Mouse (Mus musculus) left cerebral cortex, postnatal 4 days (tissue): ENCODE measurements around the gene Lurap1. TPM values are rescaled to one million over a fixed set of nuclear protein-coding genes. Genes with fewer than 3 reads are reported as not detected.

ENCODE experiments used
- DNase-seq: peaks from one replicate; pipeline ENCODE4 v3.0.0-alpha.2; 2022
- intact Hi-C: fragments of 180-260 bp; cut with DNase I; formaldehyde crosslinking; loops from one replicate; pipeline ENCODE4 v1.15.1; 2025
- total RNA-seq, 2 experiments: library from RNA; stranded (reverse); gene quantifications; 2 replicates each; pipeline ENCODE4 v1.2.3; 2021

The Lurap1 gene
- total RNA-seq, 2 experiments from 2014 or later = 18.5 to 21.1 TPM

DNA sequence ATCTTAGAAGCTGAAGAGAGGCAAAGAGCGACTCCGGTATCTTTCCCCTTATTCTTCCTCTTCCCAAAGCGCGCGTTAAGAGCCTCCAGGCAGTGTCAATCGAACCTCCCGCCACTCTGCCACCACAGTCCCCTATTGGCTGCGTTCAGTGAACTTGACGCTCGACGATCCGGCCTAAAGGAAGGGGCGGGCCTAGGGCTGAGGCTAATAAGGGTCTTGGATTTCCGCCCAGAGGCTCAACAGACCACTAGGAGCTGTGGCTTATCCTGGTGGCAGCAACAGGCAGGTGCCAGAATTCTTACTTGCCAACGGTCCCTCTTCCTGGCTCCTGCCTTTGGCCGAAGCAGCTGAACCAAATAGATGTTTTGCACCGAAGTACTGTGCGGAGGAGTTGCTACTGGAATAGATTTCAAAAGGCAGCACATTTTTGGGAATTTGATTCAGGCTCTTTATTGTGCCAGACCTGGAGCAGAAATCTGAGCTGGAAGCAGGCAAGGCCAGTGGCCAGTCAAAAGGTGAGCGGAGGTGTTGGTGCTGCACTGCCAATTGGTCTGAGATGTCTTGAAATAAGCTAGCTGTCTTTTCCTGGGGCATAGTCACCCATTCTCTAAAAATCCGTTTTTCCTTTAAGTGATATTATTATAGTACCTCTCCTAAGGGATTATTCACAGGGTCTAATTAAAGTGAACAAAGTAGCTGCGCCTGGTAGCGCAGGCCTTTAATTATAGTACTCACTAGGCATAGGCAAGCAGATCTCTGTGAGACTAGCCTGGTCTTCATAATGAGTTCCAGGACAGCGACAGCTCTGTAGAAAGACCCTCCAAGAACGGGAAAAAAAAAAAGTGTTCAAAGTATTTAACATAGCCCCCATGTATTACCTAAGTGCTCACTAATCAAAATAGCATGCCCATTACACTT lies 27.3 kb downstream of the Lurap1 start, which contains the start of the genes Rad54l and Pomgnt1:
Gene Rad54l (minus strand): TSS at position 89 of the 918 bp plus-strand sequence.
Gene Pomgnt1 (plus strand): TSS at position 239 of the 918 bp plus-strand sequence.
- intact Hi-C loops = no loop called here
- peak; percentile 92 for DNase-seq

DNA sequence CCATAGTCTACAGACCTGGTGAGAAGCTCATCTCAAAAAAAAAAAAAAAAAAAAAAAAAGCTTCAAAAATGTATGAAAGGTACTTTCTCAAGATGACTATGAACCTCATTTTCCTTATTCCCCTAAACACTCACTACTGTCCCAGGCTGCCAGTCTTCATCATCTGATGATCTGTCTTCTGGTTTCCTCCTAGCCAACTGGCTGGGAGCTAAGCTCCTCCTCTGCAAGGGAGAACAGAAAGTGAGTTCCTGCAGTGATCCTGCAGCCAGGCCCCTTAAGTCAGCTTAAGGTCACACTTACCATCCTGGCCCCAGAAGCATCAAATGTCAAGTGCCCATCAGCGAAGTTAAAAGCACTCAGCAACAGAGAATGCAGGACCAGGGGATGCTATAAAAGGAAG lies 28.4 kb downstream of the Lurap1 start:
- intact Hi-C loops = no loop called here

DNA sequence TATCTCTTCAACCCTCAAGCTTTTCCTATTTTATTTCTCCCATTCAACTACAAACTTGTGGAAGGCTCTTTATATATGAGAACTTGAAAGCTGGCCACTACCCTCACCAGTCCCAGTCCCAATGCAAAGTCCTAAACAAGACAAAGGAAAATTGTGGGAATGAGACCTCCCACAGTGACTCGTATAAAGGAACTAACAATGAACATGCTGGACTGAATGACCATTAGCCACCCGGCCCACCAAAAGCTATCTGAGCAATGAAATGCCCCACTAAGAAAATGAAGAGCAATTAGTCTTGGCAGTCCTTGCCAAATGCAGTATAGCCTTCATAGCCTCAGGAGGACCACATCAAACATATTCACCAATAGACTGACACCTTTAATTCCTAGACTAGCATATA lies 39.7 kb downstream of the Lurap1 start:
- intact Hi-C loops = no loop called here
- DNase-seq = no peak

More for the DNA sequence above, 28.4 kb downstream of the Lurap1 start:
- no peak for DNase-seq

DNA sequence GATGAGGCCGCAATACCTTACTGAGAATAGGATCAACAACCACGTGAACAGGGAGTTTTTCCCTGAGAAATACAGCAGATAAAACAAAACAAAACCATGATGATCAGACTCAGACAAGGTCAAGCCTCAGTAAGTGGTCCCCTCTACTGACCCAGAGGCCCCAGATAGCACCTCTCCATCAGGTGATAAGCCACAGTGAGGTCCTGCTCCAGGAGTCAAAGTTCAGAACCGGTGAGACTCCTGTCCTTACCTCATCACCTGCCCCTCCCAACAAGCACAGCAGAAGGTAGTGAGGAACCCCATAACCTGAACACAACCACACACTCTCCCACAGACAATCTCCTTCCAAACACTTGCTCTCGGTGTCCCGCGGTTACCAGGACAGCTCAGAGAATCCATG lies 40.4 kb downstream of the Lurap1 start:
- intact Hi-C loops = no loop called here
- no peak for DNase-seq

DNA sequence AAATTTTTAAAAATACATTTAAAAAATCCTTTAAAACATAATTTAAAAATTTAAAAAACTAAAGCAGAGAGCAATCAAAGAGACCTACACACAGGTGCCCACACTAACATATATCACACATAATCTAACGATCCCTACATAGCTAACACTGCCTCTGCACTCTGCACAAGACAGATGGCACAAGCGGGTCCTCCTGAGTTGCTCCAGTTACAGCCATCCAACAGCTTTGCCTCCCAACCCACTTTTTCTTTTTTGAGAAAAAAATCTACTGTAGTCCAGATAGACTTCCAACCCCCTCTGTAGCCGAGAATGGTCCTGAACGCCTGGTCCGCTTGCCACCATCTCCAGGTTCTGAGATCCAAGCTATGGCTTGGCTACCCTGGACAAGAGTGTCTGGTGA lies 45.9 kb downstream of the Lurap1 start:
- DNase-seq = no peak
- intact Hi-C loops = no loop called here

DNA sequence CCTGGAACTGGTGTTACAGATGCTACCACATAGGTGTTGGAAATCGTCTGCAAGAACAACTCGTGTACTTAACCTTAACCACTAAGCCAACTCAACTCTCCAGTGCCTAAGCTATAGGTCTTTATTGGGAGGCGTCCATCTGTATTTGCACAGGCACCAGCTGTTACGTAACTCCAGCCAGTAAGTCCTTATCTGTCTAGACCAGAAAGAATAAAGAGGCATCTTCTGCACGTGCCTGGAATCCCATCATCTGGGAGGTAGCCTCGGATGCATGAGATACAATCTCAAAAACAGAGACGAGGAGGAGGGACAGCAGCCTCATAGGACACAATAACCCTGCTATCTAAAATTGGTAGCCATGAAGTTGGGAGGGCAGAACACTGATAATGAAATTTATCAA lies 50.2 kb downstream of the Lurap1 start:
- intact Hi-C loops = no loop called here
- no peak for DNase-seq

DNA sequence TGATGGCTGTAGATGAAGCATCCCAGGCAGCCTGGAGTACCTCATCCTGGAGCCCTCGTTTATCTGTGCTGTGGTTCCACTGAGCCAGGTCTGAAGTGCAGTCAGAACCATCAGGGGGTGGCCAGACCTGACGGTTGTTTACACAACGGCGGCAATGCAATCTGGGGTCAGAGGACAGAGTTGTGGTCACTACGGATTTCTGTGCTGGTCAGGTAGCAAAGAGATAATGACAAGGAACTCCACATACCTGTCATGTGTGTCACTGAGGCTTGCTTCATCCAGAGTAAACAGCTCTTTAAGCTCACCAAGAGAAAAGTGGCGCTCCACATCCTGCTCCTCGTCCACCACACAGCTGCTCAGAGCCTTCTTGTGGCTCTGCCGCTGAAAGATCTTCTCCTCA lies 53.9 kb downstream of the Lurap1 start:
- intact Hi-C loops = no loop called here

DNA sequence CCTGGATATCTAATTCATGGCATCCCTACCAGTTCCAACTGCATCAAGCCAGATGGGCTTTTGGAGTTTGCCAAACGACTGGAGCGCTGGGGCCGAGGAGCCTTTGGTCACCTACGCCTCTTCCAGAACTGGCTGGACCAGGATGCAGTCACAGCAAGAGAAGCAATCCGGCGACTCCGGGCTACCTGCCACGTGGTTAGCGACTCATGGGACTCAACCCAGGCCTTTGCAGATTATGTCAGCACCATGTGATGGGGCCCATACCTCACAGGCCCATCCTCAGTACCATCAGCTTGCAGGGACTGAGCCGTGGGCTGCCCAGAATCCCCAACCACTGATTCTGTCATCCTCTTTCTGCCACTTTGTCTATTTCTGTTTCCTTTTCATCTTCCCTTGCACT lies 54.8 kb downstream of the Lurap1 start:
- intact Hi-C loops = no loop called here
- DNase-seq = no peak

More for the DNA sequence above, 53.9 kb downstream of the Lurap1 start:
- no peak for DNase-seq

DNA sequence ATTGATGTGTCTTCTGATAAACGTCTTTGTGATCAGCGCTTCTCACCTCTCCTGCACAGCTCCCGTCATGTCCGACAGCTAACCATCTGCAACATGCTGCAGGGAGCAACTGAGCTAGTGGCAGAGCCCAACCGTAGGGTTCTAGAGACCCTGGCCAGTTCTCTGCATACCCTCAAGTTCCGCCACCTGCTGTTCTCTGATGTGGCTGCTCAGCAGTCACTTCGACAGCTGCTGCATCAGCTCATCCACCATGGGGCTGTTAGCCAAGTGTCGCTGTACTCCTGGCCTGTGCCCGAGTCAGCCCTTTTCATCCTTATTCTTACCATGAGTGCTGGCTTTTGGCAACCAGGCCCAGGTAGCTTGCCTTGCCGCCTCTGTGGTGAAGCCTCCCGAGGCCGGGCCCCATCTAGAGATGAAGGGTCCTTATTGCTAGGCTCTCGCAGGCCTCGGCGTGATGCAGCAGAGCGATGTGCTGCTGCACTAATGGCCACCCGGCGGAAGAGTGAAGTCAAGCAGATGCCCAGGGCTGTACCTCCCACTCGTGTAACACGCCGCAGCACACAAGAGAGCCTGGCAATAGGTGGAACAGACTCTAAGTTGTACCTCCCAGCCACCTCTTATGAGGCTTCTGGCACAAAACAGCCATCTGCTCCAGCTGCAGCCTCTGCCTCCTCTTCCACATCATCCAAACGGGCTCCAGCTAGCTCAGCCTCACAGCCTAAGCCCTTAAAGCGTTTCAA lies 62.5 kb downstream of the Lurap1 start:
- intact Hi-C loops = no loop called here
- DNase-seq = peak; percentile 76

Other genes with a start within 250 kb of the Lurap1 start
- gene Dmbx1, start 211.4 kb downstream of the Lurap1 start, total RNA-seq = under 1 TPM; 0.10 to 0.38 TPM
- 10 to 100 TPM; 45.8 to 53.7 TPM for gene Faah, start 133.4 kb downstream of the Lurap1 start, total RNA-seq
- 1 to 10 TPM; 6.6 to 8.2 TPM for gene Nsun4, start 97.5 kb downstream of the Lurap1 start, total RNA-seq
- 100 to 1,000 TPM; 319 to 327 TPM for gene Uqcrh, start 76.3 kb downstream of the Lurap1 start, total RNA-seq
- gene Lrrc41, start 76.1 kb downstream of the Lurap1 start, total RNA-seq = 10 to 100 TPM; 60.2 to 68.2 TPM
- gene Rad54l, start 27.6 kb downstream of the Lurap1 start, total RNA-seq = 1 to 10 TPM; 2.4 to 3.2 TPM
- 10 to 100 TPM; 78.4 to 83.7 TPM for gene Pomgnt1, start 27.5 kb downstream of the Lurap1 start, total RNA-seq
- gene Tspan1, start 16.3 kb upstream of the Lurap1 start, total RNA-seq = not detected
- not detected for gene 1700042G07Rik, start 22.0 kb upstream of the Lurap1 start, total RNA-seq
- gene Gm49337, start 22.0 kb upstream of the Lurap1 start, total RNA-seq = 1 to 10 TPM; 1.9 to 3.1 TPM
- gene Pik3r3, start 70.3 kb upstream of the Lurap1 start, total RNA-seq = 10 to 100 TPM; 32.2 to 32.4 TPM